In genomic region chr6:67235649-67236048, GRCm38 (mm10) we compare ENCODE assay signal across 18 mouse cellular contexts.
"Had no signal": no experiment of that assay in that cellular context is flagged by ENCODE, and none has a peak within 500 bp of the region (broad histone marks: within the 10 kb centered on the region; RNA-seq: fewer than 3 reads in every experiment).

No protein-coding gene starts in this region.

- DNase-seq: lung, adult 18-20 months; lung, embryonic 14.5 days; lung, postnatal 10 days; lung, postnatal 4 days; midbrain, embryonic 14.5 days; retina, postnatal 1 day; right cerebral cortex, adult 18-20 months; right cerebral cortex, postnatal 25 days; right cerebral cortex, postnatal 4 days; spleen, adult 18-20 months; thymus, adult 18-20 months; thymus, postnatal 14 days; thymus, postnatal 36 days had no signal

- H3K9me3 ChIP-seq: midbrain, embryonic 10.5 days; midbrain, embryonic 12.5 days; neural tube, embryonic 13.5 days; neural tube, embryonic 15.5 days had no signal

- H3K27ac ChIP-seq: midbrain, embryonic 10.5 days; midbrain, embryonic 12.5 days; neural tube, embryonic 13.5 days; neural tube, embryonic 15.5 days had no signal

- H3K4me1 ChIP-seq: midbrain, embryonic 12.5 days; neural tube, embryonic 13.5 days; neural tube, embryonic 15.5 days had no signal

- H3K9ac ChIP-seq: lung, embryonic 14.5 days; midbrain, embryonic 12.5 days; neural tube, embryonic 13.5 days; neural tube, embryonic 15.5 days had no signal

- H3K36me3 ChIP-seq: midbrain, embryonic 10.5 days; midbrain, embryonic 12.5 days; neural tube, embryonic 13.5 days; neural tube, embryonic 15.5 days had no signal

- H3K4me3 ChIP-seq: midbrain, embryonic 10.5 days; midbrain, embryonic 12.5 days; myocyte; neural tube, embryonic 13.5 days; neural tube, embryonic 15.5 days had no signal
